Mouse (Mus musculus): Measurements from ENCODE around the gene Npdc1. TPM values are rescaled to one million over a fixed set of nuclear protein-coding genes. Genes with fewer than 3 reads are reported as not detected.
A peak's percentile ranks its signal among the peaks of the same experiment; 100 is the strongest.
"Not testable (repeated sequence)": the region's sequence is repeated elsewhere in the genome, so short reads cannot be mapped to it uniquely, and the experiment has no call there.

Npdc1 gene
- polyA plus RNA-seq, 1 experiment from 2014 or later: 40.9 TPM

- no peaks in the 10 kb centered on the region for H3K9me3 ChIP-seq
- no peak for ATAC-seq
- no peak overlapping the region for H3K27ac ChIP-seq
- H3K27me3 ChIP-seq (replicated peaks): peaks cover 60% of the 10 kb centered on the region
- H3K36me3 ChIP-seq: no peaks in the 10 kb centered on the region
- H3K4me3 ChIP-seq (replicated peaks): no peak overlapping the region
- no peak overlapping the region for H3K9ac ChIP-seq
- peaks cover 16% of the 10 kb centered on the region for H3K4me1 ChIP-seq (replicated peaks)
- 88% methylated on average over 7 of the region's 7 CpGs for WGBS
- no peak overlapping the region for H3K4me2 ChIP-seq (replicated peaks)
These were observed 1.1 kb upstream of the Npdc1 start for GRCm38 (mm10) chr2:25398065-25398464.

- no peaks in the 10 kb centered on the region for H3K9me3 ChIP-seq
- H3K27me3 ChIP-seq (replicated peaks): peaks cover 71% of the 10 kb centered on the region
- H3K4me3 ChIP-seq (replicated peaks): peak overlapping the region; percentile 11; the same call in 1 of the 2 replicates
- no peaks in the 10 kb centered on the region for H3K36me3 ChIP-seq
- no peak overlapping the region for H3K9ac ChIP-seq
- no peak overlapping the region for H3K27ac ChIP-seq
- no peak for ATAC-seq
- peaks cover 12% of the 10 kb centered on the region for H3K4me1 ChIP-seq (replicated peaks)
- H3K4me2 ChIP-seq (replicated peaks): peak overlapping the region; percentile 49
- WGBS: 20% methylated on average over 16 of the region's 16 CpGs
These were observed 1.1 kb downstream of the Npdc1 start for GRCm38 (mm10) chr2:25400291-25400690.

GRCm38 (mm10) chr2:25400764-25401163 lies 1.6 kb downstream of the Npdc1 start:
- Histone ChIP-seq H3K27me3 (replicated peaks) (peaks cover 71% of the 10 kb centered on the region), H3K27ac (no peak overlapping the region), H3K4me1 (replicated peaks) (peaks cover 7% of the 10 kb centered on the region; the same call in 1 of the 2 replicates), H3K9me3 (no peaks in the 10 kb centered on the region), H3K36me3 (no peaks in the 10 kb centered on the region), H3K4me3 (replicated peaks) (peak overlapping the region; percentile 11; the same call in 1 of the 2 replicates), H3K9ac (no peak overlapping the region), H3K4me2 (replicated peaks) (peak overlapping the region; percentile 49)
- no peak for ATAC-seq
- WGBS: 3% methylated on average over 17 of the region's 17 CpGs

GRCm38 (mm10) chr2:25402377-25402971 lies 3.3 kb downstream of the Npdc1 start:
- Histone ChIP-seq H3K27ac (0 out of 2 replicates have a peak overlapping the region, but pooled peaks have one; percentile 68), H3K9ac (peak overlapping the region; percentile 58), H3K9me3 (no peaks in the 10 kb centered on the region), H3K4me1 (replicated peaks) (0 out of 2 replicates have a peak, but pooled peaks cover 5% of the 10 kb centered on the region), H3K36me3 (no peaks in the 10 kb centered on the region), H3K27me3 (replicated peaks) (peaks cover 58% of the 10 kb centered on the region), H3K4me3 (replicated peaks) (peak overlapping the region; percentile 64), H3K4me2 (replicated peaks) (peak overlapping the region; percentile 93)
- WGBS: 2% methylated on average over 13 of the region's 13 CpGs
- ATAC-seq: peak; percentile 34

GRCm38 (mm10) chr2:25402972-25403601 lies 3.9 kb downstream of the Npdc1 start:
- Histone ChIP-seq H3K4me1 (replicated peaks) (0 out of 2 replicates have a peak, but pooled peaks cover 5% of the 10 kb centered on the region), H3K36me3 (no peaks in the 10 kb centered on the region), H3K27me3 (replicated peaks) (peaks cover 51% of the 10 kb centered on the region), H3K4me2 (replicated peaks) (peak overlapping the region; percentile 93), H3K27ac (peak overlapping the region; percentile 68), H3K9ac (peak overlapping the region; percentile 58), H3K9me3 (no peaks in the 10 kb centered on the region), H3K4me3 (replicated peaks) (peak overlapping the region; percentile 64)
- 1% methylated on average over 54 of the region's 54 CpGs for WGBS
- peak; percentile 65 for ATAC-seq

- Histone ChIP-seq H3K4me2 (replicated peaks) (no peak overlapping the region), H3K9ac (no peak overlapping the region), H3K9me3 (no peaks in the 10 kb centered on the region), H3K4me1 (replicated peaks) (0 out of 2 replicates have a peak, but pooled peaks cover 5% of the 10 kb centered on the region), H3K27ac (no peak overlapping the region), H3K4me3 (replicated peaks) (no peak overlapping the region; the same call in 1 of the 2 replicates), H3K36me3 (no peaks in the 10 kb centered on the region), H3K27me3 (replicated peaks) (peaks cover 45% of the 10 kb centered on the region)
- 80% methylated on average over 4 of the region's 4 CpGs for WGBS
- no peak for ATAC-seq
These were observed 4.8 kb downstream of the Npdc1 start for GRCm38 (mm10) chr2:25403994-25404393.

GRCm38 (mm10) chr2:25408908-25409307 lies 9.8 kb downstream of the Npdc1 start:
- Histone ChIP-seq H3K36me3 (no peaks in the 10 kb centered on the region), H3K27ac (no peak overlapping the region), H3K4me1 (replicated peaks) (no peaks in the 10 kb centered on the region), H3K27me3 (replicated peaks) (peaks cover 7% of the 10 kb centered on the region), H3K9me3 (no peaks in the 10 kb centered on the region), H3K9ac (no peak overlapping the region), H3K4me2 (replicated peaks) (no peak overlapping the region), H3K4me3 (replicated peaks) (no peak overlapping the region)
- WGBS: 90% methylated on average over 10 of the region's 10 CpGs
- ATAC-seq: no peak

- not testable (repeated sequence) for ATAC-seq; H3K27me3 ChIP-seq (replicated peaks)
These were observed 14.3 kb downstream of the Npdc1 start for GRCm38 (mm10) chr2:25413436-25413835.

GRCm38 (mm10) chr2:25417426-25417825 lies 18.3 kb downstream of the Npdc1 start:
- WGBS: 35% methylated on average over 3 of the region's 3 CpGs
- Histone ChIP-seq H3K27ac (no peak overlapping the region), H3K9me3 (no peaks in the 10 kb centered on the region), H3K9ac (no peak overlapping the region), H3K4me3 (replicated peaks) (no peak overlapping the region), H3K4me2 (replicated peaks) (no peak overlapping the region), H3K27me3 (replicated peaks) (no peaks in the 10 kb centered on the region), H3K4me1 (replicated peaks) (no peaks in the 10 kb centered on the region), H3K36me3 (no peaks in the 10 kb centered on the region)
- no peak for ATAC-seq

More at GRCm38 (mm10) chr2:25413436-25413835, 14.3 kb downstream of the Npdc1 start:
- H3K4me3 ChIP-seq (replicated peaks); H3K36me3 ChIP-seq; H3K4me2 ChIP-seq (replicated peaks); H3K9ac ChIP-seq; H3K9me3 ChIP-seq; H3K27ac ChIP-seq; H3K4me1 ChIP-seq (replicated peaks): not testable (repeated sequence)

- no peak for ATAC-seq
- H3K9me3 ChIP-seq: no peaks in the 10 kb centered on the region
- H3K4me3 ChIP-seq (replicated peaks): no peak overlapping the region
- no peak overlapping the region for H3K4me2 ChIP-seq (replicated peaks)
- peaks cover 25% of the 10 kb centered on the region for H3K27me3 ChIP-seq (replicated peaks)
- no peak overlapping the region for H3K9ac ChIP-seq
- 22% methylated on average over 3 of the region's 3 CpGs for WGBS
- H3K36me3 ChIP-seq: no peaks in the 10 kb centered on the region
- no peaks in the 10 kb centered on the region for H3K4me1 ChIP-seq (replicated peaks)
- no peak overlapping the region for H3K27ac ChIP-seq
These were observed 22.7 kb downstream of the Npdc1 start for GRCm38 (mm10) chr2:25421896-25422295.

- Histone ChIP-seq H3K27me3 (replicated peaks) (peaks cover 25% of the 10 kb centered on the region), H3K36me3 (no peaks in the 10 kb centered on the region), H3K4me2 (replicated peaks) (no peak within 1 kb of the TSS), H3K9me3 (no peaks in the 10 kb centered on the region), H3K27ac (no peak within 1 kb of the TSS), H3K4me1 (replicated peaks) (no peaks in the 10 kb centered on the region), H3K4me3 (replicated peaks) (no peak within 1 kb of the TSS), H3K9ac (no peak within 1 kb of the TSS)
- ATAC-seq: no peak
- WGBS: 53% methylated on average over 17 of the region's 17 CpGs
These were observed 23.6 kb downstream of the Npdc1 start, which contains the start of gene Fut7 for GRCm38 (mm10) chr2:25422587-25423410. Gene Fut7 (plus strand): TSS chr2:25423267.

- H3K4me3 ChIP-seq (replicated peaks): no peak overlapping the region
- no peak overlapping the region for H3K4me2 ChIP-seq (replicated peaks)
- no peak overlapping the region for H3K27ac ChIP-seq
- no peaks in the 10 kb centered on the region for H3K9me3 ChIP-seq
- no peaks in the 10 kb centered on the region for H3K36me3 ChIP-seq
- ATAC-seq: no peak
- 0 out of 2 replicates have a peak, but pooled peaks cover 2% of the 10 kb centered on the region for H3K4me1 ChIP-seq (replicated peaks)
- 53% methylated on average over 1 of the region's 1 CpGs for WGBS
- H3K9ac ChIP-seq: no peak overlapping the region
- peaks cover 25% of the 10 kb centered on the region for H3K27me3 ChIP-seq (replicated peaks)
These were observed 24.5 kb downstream of the Npdc1 start for GRCm38 (mm10) chr2:25423626-25424025.

Measured in intestine, embryonic 15.5 days (tissue).